Mouse (Mus musculus): ENCODE data around the gene Plbd2. TPM values are rescaled to one million over a fixed set of nuclear protein-coding genes. Genes with fewer than 3 reads are reported as not detected.

Gene Plbd2
- polyA plus RNA-seq, 1 experiment from 2014 or later, result 44.1 TPM

DNA sequence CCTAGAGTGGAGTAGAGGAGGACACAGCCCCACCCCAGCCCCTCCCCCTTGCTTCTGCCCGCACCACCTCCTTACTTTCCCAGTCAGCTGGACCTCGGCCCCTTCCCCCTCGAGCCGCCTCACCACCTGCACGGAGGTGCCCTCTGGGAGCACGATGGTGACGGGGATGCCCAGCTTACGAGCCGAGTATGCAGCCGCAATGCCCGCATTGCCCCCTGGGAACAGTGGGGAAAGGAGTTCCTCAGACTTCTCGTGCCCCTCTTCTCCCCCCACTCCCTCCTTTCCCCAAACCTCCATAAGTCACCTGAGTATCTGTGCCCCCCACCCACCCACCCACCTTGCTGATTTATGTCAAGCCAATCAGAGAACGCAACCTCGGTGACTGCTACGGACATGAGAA lies 41.5 kb downstream of the Plbd2 start:
- 0 out of 2 replicates have a peak, but pooled peaks cover 3% of the 10 kb centered on the region for H3K9me3 ChIP-seq (replicated peaks; ENCODE audit: control insufficient read depth, low read length)
- no peak overlapping the region for H3K27ac ChIP-seq (ENCODE audit: low read length)
- no peak overlapping the region for H3K9ac ChIP-seq (ENCODE audit: low read length)
- no peak for ATAC-seq (replicated peaks; ENCODE audit: extremely low read depth, insufficient read depth, low FRiP score)
- peaks cover 5% of the 10 kb centered on the region for H3K4me1 ChIP-seq (ENCODE audit: control insufficient read depth, insufficient read depth, low read length)
- H3K4me2 ChIP-seq (ENCODE audit: low read depth, low read length), result no peak overlapping the region
- 66% methylated on average over 15 of the region's 15 CpGs for WGBS
- no peak overlapping the region for H3K4me3 ChIP-seq (ENCODE audit: low read length)
- no peaks in the 10 kb centered on the region for H3K36me3 ChIP-seq (ENCODE audit: control insufficient read depth, insufficient read depth)
- H3K27me3 ChIP-seq (ENCODE audit: control insufficient read depth, insufficient read depth, low read length), result peaks cover 3% of the 10 kb centered on the region; the same call in 1 of the 2 replicates

DNA sequence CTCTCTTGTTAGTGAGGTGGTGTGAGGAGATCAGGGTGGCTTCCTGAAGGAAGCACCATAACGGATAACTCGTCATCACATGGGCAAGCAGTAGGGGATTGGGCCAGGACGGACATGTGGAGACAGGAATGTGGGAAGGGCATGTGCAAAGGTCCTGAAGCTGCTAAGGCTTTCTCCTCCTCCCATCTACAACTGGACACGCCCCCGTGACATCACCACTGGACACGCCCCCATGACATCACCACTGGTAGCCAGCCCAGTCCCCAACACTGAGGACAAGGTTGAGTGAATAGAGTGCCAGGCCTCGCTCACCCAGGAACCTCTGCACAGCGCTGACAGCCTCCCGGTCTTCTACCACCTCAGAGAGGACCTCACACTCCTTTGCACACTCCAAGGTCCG lies 44.3 kb downstream of the Plbd2 start:
- H3K27me3 ChIP-seq (ENCODE audit: control insufficient read depth, insufficient read depth, low read length), result peaks cover 17% of the 10 kb centered on the region
- no peak overlapping the region for H3K9ac ChIP-seq (ENCODE audit: low read length)
- H3K9me3 ChIP-seq (replicated peaks; ENCODE audit: control insufficient read depth, low read length), result no peaks in the 10 kb centered on the region
- H3K36me3 ChIP-seq (ENCODE audit: control insufficient read depth, insufficient read depth), result no peaks in the 10 kb centered on the region
- H3K4me3 ChIP-seq (ENCODE audit: low read length), result no peak overlapping the region
- no peak overlapping the region for H3K4me2 ChIP-seq (ENCODE audit: low read depth, low read length)
- H3K27ac ChIP-seq (ENCODE audit: low read length), result no peak overlapping the region
- no peak for ATAC-seq (replicated peaks; ENCODE audit: extremely low read depth, insufficient read depth, low FRiP score)
- H3K4me1 ChIP-seq (ENCODE audit: control insufficient read depth, insufficient read depth, low read length), result no peaks in the 10 kb centered on the region
- WGBS, result 68% methylated on average over 10 of the region's 10 CpGs

- Histone ChIP-seq H3K9ac (ENCODE audit: low read length) (no peak overlapping the region), H3K4me2 (ENCODE audit: low read depth, low read length) (no peak overlapping the region), H3K4me1 (ENCODE audit: control insufficient read depth, insufficient read depth, low read length) (no peaks in the 10 kb centered on the region), H3K27me3 (ENCODE audit: control insufficient read depth, insufficient read depth, low read length) (peaks cover 17% of the 10 kb centered on the region), H3K9me3 (replicated peaks; ENCODE audit: control insufficient read depth, low read length) (no peaks in the 10 kb centered on the region), H3K27ac (ENCODE audit: low read length) (no peak overlapping the region), H3K4me3 (ENCODE audit: low read length) (no peak overlapping the region), H3K36me3 (ENCODE audit: control insufficient read depth, insufficient read depth) (no peaks in the 10 kb centered on the region)
- no peak for ATAC-seq (replicated peaks; ENCODE audit: extremely low read depth, insufficient read depth, low FRiP score)
- 12% methylated on average over 9 of the region's 9 CpGs for WGBS
Measured at GRCm38 (mm10) chr5:120457628-120458027, 45.8 kb downstream of the Plbd2 start.

DNA sequence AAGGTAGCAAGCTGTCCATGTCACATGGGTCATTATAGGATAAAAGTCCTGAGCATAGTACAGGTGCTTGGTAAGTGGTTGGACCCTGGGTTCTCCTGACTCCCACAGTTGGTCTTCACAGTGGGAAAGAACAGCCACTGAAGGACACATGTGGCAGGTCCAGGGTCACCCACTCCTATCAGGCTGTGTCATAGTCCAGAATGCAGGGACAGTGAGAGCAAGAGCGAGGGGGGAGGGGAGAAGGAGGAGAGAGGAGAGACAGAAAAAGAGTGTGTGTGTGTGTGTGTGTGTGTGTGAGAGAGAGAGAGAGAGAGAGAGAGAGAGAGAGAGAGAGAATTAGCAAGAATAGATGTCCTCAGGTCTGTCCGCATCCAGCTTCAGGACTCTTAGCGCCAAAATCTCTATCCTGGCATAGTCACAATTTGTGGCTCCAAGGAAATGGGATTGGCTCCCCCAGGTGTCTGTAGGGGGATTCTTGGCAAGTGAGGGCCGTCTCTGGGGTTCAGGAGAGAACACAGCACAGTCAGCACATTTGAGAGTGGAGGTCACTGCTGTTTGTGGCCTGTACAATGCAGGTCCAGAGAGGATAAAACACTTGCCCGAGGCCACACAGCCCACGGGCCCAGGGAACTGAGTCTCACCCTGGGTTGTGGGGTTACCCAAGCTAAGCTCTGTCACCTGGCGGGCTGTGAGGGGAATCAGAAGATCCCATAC lies 46.4 kb downstream of the Plbd2 start:
- WGBS, result 52% methylated on average over 7 of the region's 7 CpGs
- H3K9ac ChIP-seq (ENCODE audit: low read length), result no peak overlapping the region
- H3K27ac ChIP-seq (ENCODE audit: low read length), result no peak overlapping the region
- no peak overlapping the region for H3K4me3 ChIP-seq (ENCODE audit: low read length)
- no peaks in the 10 kb centered on the region for H3K4me1 ChIP-seq (ENCODE audit: control insufficient read depth, insufficient read depth, low read length)
- H3K27me3 ChIP-seq (ENCODE audit: control insufficient read depth, insufficient read depth, low read length), result peaks cover 17% of the 10 kb centered on the region
- no peaks in the 10 kb centered on the region for H3K9me3 ChIP-seq (replicated peaks; ENCODE audit: control insufficient read depth, low read length)
- no peak overlapping the region for H3K4me2 ChIP-seq (ENCODE audit: low read depth, low read length)
- H3K36me3 ChIP-seq (ENCODE audit: control insufficient read depth, insufficient read depth), result no peaks in the 10 kb centered on the region
- no peak for ATAC-seq (replicated peaks; ENCODE audit: extremely low read depth, insufficient read depth, low FRiP score)

GRCm38 (mm10) chr5:120456253-120456652 lies 47.2 kb downstream of the Plbd2 start:
- Histone ChIP-seq H3K27me3 (ENCODE audit: control insufficient read depth, insufficient read depth, low read length) (peaks cover 17% of the 10 kb centered on the region), H3K27ac (ENCODE audit: low read length) (no peak overlapping the region), H3K36me3 (ENCODE audit: control insufficient read depth, insufficient read depth) (no peaks in the 10 kb centered on the region), H3K9me3 (replicated peaks; ENCODE audit: control insufficient read depth, low read length) (no peaks in the 10 kb centered on the region), H3K9ac (ENCODE audit: low read length) (no peak overlapping the region), H3K4me3 (ENCODE audit: low read length) (no peak overlapping the region), H3K4me2 (ENCODE audit: low read depth, low read length) (no peak overlapping the region), H3K4me1 (ENCODE audit: control insufficient read depth, insufficient read depth, low read length) (no peaks in the 10 kb centered on the region)
- no peak for ATAC-seq (replicated peaks; ENCODE audit: extremely low read depth, insufficient read depth, low FRiP score)
- 0% methylated on average over 1 of the region's 1 CpGs for WGBS

DNA sequence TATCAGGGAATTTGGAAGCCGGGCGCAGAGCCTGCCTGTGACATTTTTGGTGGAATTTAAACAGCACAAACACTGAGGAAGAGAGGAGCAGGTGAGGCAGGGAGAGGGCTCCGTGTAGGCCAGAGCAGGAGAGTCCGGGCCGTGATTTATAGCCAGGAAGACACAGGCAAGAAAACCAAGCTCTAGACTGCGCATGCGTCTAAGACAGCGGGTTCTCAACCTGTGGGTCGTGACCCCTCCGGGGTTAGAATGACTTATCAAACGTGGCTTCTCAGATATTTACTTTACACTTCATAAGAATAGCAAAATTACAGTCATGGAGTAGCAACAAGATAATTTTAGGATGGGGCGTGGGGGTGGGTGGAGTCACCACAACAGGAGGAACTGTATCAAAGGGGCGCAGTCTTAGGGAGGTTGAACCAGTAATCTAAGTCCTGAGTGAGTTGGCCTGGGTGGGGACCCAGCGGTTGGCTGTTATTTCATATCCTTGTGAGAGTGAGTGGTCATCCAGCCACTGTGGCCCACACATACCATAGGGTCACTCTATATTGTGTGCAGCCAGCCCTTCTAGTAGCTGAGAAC lies 48.6 kb downstream of the Plbd2 start:
- Histone ChIP-seq H3K36me3 (ENCODE audit: control insufficient read depth, insufficient read depth) (no peaks in the 10 kb centered on the region), H3K9ac (ENCODE audit: low read length) (no peak overlapping the region), H3K9me3 (replicated peaks; ENCODE audit: control insufficient read depth, low read length) (no peaks in the 10 kb centered on the region), H3K27ac (ENCODE audit: low read length) (no peak overlapping the region), H3K4me1 (ENCODE audit: control insufficient read depth, insufficient read depth, low read length) (no peaks in the 10 kb centered on the region), H3K27me3 (ENCODE audit: control insufficient read depth, insufficient read depth, low read length) (peaks cover 17% of the 10 kb centered on the region), H3K4me3 (ENCODE audit: low read length) (no peak overlapping the region), H3K4me2 (ENCODE audit: low read depth, low read length) (no peak overlapping the region)
- ATAC-seq (replicated peaks; ENCODE audit: extremely low read depth, insufficient read depth, low FRiP score), result no peak
- WGBS, result 62% methylated on average over 14 of the region's 14 CpGs

DNA sequence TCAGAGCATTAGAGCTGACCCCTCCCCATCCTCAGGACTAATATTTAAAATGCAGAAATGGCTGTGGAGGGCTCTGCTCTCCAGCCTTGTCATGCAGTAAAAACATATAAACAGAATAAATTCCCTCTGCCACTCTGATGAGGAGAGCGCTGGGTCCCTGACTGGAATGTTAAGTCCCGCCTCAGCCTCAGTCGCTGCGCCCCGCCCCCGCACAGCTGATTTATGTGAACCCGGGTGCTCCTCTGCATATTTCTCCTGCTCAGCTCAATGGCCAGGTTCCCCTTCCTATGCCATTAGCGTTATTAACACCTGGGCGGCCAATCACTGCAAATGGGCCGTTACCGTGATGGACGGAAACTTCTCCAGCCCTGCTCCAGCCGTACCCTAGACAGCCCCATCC lies 56.1 kb downstream of the Plbd2 start:
- no peak overlapping the region for H3K9ac ChIP-seq (ENCODE audit: low read length)
- H3K27me3 ChIP-seq (ENCODE audit: control insufficient read depth, insufficient read depth, low read length), result peaks cover 46% of the 10 kb centered on the region
- no peak overlapping the region for H3K27ac ChIP-seq (ENCODE audit: low read length)
- no peaks in the 10 kb centered on the region for H3K4me1 ChIP-seq (ENCODE audit: control insufficient read depth, insufficient read depth, low read length)
- no peak for ATAC-seq (replicated peaks; ENCODE audit: extremely low read depth, insufficient read depth, low FRiP score)
- no peak overlapping the region for H3K4me3 ChIP-seq (ENCODE audit: low read length)
- 24% methylated on average over 13 of the region's 13 CpGs for WGBS
- H3K9me3 ChIP-seq (replicated peaks; ENCODE audit: control insufficient read depth, low read length), result no peaks in the 10 kb centered on the region
- no peaks in the 10 kb centered on the region for H3K36me3 ChIP-seq (ENCODE audit: control insufficient read depth, insufficient read depth)
- H3K4me2 ChIP-seq (ENCODE audit: low read depth, low read length), result no peak overlapping the region

- 6% methylated on average over 14 of the region's 14 CpGs for WGBS
- ATAC-seq (replicated peaks; ENCODE audit: extremely low read depth, insufficient read depth, low FRiP score), result 0 out of 2 replicates have a peak, but pooled peaks have one; percentile 28
Measured at GRCm38 (mm10) chr5:120440733-120441132, 62.7 kb downstream of the Plbd2 start.

GRCm38 (mm10) chr5:120439887-120440670 lies 63.3 kb downstream of the Plbd2 start:
- WGBS, result 2% methylated on average over 61 of the region's 61 CpGs
- no peak overlapping the region for H3K9ac ChIP-seq (ENCODE audit: low read length)
- peak overlapping the region; percentile 64 for H3K4me2 ChIP-seq (ENCODE audit: low read depth, low read length)
- no peaks in the 10 kb centered on the region for H3K9me3 ChIP-seq (replicated peaks; ENCODE audit: control insufficient read depth, low read length)
- peak overlapping the region; percentile 47 for H3K4me3 ChIP-seq (ENCODE audit: low read length)
- H3K27ac ChIP-seq (ENCODE audit: low read length), result no peak overlapping the region
- no peak for ATAC-seq (replicated peaks; ENCODE audit: extremely low read depth, insufficient read depth, low FRiP score)
- H3K36me3 ChIP-seq (ENCODE audit: control insufficient read depth, insufficient read depth), result no peaks in the 10 kb centered on the region
- peaks cover 79% of the 10 kb centered on the region for H3K27me3 ChIP-seq (ENCODE audit: control insufficient read depth, insufficient read depth, low read length)
- peaks cover 7% of the 10 kb centered on the region for H3K4me1 ChIP-seq (ENCODE audit: control insufficient read depth, insufficient read depth, low read length)

More at GRCm38 (mm10) chr5:120440733-120441132, 62.7 kb downstream of the Plbd2 start:
- Histone ChIP-seq H3K9ac (ENCODE audit: low read length) (no peak overlapping the region), H3K27ac (ENCODE audit: low read length) (no peak overlapping the region), H3K36me3 (ENCODE audit: control insufficient read depth, insufficient read depth) (no peaks in the 10 kb centered on the region), H3K9me3 (replicated peaks; ENCODE audit: control insufficient read depth, low read length) (no peaks in the 10 kb centered on the region), H3K4me3 (ENCODE audit: low read length) (peak overlapping the region; percentile 47), H3K4me1 (ENCODE audit: control insufficient read depth, insufficient read depth, low read length) (peaks cover 7% of the 10 kb centered on the region), H3K27me3 (ENCODE audit: control insufficient read depth, insufficient read depth, low read length) (peaks cover 79% of the 10 kb centered on the region), H3K4me2 (ENCODE audit: low read depth, low read length) (peak overlapping the region; percentile 64)
